Mouse (Mus musculus): ENCODE results near the gene Clk3. TPM values are rescaled to one million over a fixed set of nuclear protein-coding genes. Genes with fewer than 3 reads are reported as not detected.

Gene Clk3
- polyA plus RNA-seq, 1 experiment, result 224 TPM

DNA sequence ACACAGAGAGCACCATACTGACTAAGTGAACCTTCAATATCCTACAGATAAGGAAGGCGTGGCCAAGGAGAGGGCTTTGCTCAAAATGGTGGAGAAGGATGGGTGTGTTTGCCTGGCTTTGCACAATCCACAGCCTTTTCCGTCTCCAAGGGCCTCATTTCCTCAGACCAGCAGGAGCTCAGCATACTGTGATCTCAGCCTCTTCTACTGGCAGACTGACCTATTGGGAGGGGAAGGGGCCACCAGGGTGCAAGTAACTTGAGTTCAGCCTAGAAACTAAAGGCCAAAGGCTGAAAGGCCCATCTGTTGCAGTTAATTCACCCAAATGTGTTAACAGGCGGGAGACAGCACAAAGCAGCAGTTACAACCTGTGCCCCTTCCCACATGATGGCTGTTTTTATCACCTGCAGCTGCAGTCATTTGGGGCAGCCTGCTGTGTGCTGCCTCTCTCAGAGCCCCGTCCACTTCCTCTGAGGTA, 41.6 kb upstream of the Clk3 start:
- Histone ChIP-seq H3K4me1 (ENCODE audit: control insufficient read depth, insufficient read depth, low read length) (no peaks in the 10 kb centered on the region), H3K36me3 (ENCODE audit: control insufficient read depth, insufficient read depth, low read length) (no peaks in the 10 kb centered on the region; the same call in none of the 2 replicates), H3K27me3 (ENCODE audit: control insufficient read depth, insufficient read depth, low read length) (no peaks in the 10 kb centered on the region), H3K4me3 (ENCODE audit: control insufficient read depth, low read depth, low read length) (no peak overlapping the region), H3K27ac (ENCODE audit: control insufficient read depth, insufficient read depth, low read depth, low read length) (no peak overlapping the region)
- TF ChIP-seq POLR2A (IDR thresholded peaks at IDR 0.05; ENCODE audit: control insufficient read depth, low read depth, low read length) (no peak), CTCF (IDR thresholded peaks at IDR 0.05; ENCODE audit: control insufficient read depth, insufficient read depth, insufficient replicate concordance, low read depth, low read length) (no peak)

DNA sequence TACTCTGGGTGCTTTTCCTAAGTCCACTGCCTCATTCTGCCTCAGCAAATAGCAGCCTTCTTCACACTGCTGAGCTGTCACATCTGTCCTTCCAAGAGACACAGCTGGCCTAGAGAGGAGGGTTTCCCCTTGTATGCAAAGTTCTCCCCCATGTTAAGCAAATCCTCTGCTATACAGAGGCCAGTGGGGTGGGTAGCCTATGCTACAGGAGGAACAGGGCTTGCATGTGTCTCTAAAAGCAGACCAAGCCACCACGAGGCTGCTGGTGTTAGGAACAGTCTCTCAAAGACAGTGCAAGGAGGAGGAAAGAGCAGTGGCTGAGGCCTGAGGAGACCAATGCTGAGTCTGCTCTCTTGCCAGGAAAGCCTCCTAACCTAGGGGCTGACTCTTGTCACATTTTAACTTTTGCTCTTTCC, 40.4 kb upstream of the Clk3 start:
- TF ChIP-seq CTCF (IDR thresholded peaks at IDR 0.05; ENCODE audit: control insufficient read depth, insufficient read depth, insufficient replicate concordance, low read depth, low read length) (no peak), POLR2A (IDR thresholded peaks at IDR 0.05; ENCODE audit: control insufficient read depth, low read depth, low read length) (no peak)
- no peaks in the 10 kb centered on the region; the same call in none of the 2 replicates for H3K36me3 ChIP-seq (ENCODE audit: control insufficient read depth, insufficient read depth, low read length)
- no peaks in the 10 kb centered on the region for H3K27me3 ChIP-seq (ENCODE audit: control insufficient read depth, insufficient read depth, low read length)
- no peaks in the 10 kb centered on the region for H3K4me1 ChIP-seq (ENCODE audit: control insufficient read depth, insufficient read depth, low read length)
- H3K27ac ChIP-seq (ENCODE audit: control insufficient read depth, insufficient read depth, low read depth, low read length), result no peak overlapping the region
- H3K4me3 ChIP-seq (ENCODE audit: control insufficient read depth, low read depth, low read length), result no peak overlapping the region

DNA sequence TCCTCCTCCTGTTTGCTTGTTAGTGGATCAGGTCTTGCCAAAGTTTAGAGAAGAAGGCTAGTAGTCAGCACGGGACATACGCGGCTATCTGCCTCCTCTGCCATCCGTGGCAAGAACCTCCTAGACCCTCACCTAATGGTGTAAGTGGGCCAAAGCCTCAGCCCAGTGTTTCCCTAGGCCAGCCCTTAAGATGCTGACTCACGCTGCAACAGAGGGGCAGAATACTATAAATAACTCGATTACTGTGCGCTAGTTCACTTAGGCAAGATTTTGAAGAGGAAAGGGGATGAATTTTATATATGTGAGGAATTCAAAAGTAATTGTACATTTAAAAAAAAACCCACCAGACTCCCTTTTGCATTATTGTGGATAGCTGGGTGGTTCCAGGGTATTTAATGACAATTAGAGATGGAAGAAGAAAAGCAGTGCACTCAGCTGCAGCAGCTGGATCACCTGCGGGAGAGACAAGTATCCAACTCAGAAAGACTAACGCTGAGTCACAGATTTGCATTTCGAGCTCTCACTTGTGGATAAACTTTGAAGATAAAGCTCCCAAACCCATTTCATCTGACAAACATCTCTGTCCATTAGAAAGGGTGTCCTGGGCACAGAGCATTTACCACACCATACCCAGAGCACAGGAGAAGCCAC, 39.6 kb upstream of the Clk3 start:
- Histone ChIP-seq H3K4me1 (ENCODE audit: control insufficient read depth, insufficient read depth, low read length) (no peaks in the 10 kb centered on the region), H3K36me3 (ENCODE audit: control insufficient read depth, insufficient read depth, low read length) (no peaks in the 10 kb centered on the region; the same call in none of the 2 replicates), H3K27me3 (ENCODE audit: control insufficient read depth, insufficient read depth, low read length) (no peaks in the 10 kb centered on the region), H3K27ac (ENCODE audit: control insufficient read depth, insufficient read depth, low read depth, low read length) (no peak overlapping the region), H3K4me3 (ENCODE audit: control insufficient read depth, low read depth, low read length) (no peak overlapping the region)
- TF ChIP-seq CTCF (IDR thresholded peaks at IDR 0.05; ENCODE audit: control insufficient read depth, insufficient read depth, insufficient replicate concordance, low read depth, low read length) (no peak), POLR2A (IDR thresholded peaks at IDR 0.05; ENCODE audit: control insufficient read depth, low read depth, low read length) (no peak)

DNA sequence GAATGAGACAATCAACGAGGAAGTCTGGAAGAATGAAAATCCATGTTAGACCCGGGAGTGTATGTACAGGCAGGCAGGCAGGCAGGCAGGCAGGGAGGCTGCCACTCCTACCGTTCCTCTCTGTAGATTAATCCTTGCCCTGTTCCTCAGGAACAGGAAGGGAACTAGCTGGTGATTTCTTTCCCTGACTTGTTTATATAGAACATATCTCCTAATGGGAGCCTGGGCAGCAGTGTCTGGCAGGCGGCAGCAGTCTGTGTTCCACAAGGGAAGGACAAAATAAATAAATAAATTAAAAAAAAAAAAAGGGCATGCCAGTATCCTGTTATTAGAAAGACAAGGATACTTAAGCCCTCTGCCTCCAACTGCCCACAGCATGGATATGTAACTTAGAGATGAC, 38.2 kb upstream of the Clk3 start:
- Histone ChIP-seq H3K4me3 (ENCODE audit: control insufficient read depth, low read depth, low read length) (no peak overlapping the region), H3K36me3 (ENCODE audit: control insufficient read depth, insufficient read depth, low read length) (no peaks in the 10 kb centered on the region; the same call in 1 of the 2 replicates), H3K27ac (ENCODE audit: control insufficient read depth, insufficient read depth, low read depth, low read length) (no peak overlapping the region), H3K4me1 (ENCODE audit: control insufficient read depth, insufficient read depth, low read length) (no peaks in the 10 kb centered on the region), H3K27me3 (ENCODE audit: control insufficient read depth, insufficient read depth, low read length) (no peaks in the 10 kb centered on the region)
- TF ChIP-seq CTCF (IDR thresholded peaks at IDR 0.05; ENCODE audit: control insufficient read depth, insufficient read depth, insufficient replicate concordance, low read depth, low read length) (no peak), POLR2A (IDR thresholded peaks at IDR 0.05; ENCODE audit: control insufficient read depth, low read depth, low read length) (no peak)

DNA sequence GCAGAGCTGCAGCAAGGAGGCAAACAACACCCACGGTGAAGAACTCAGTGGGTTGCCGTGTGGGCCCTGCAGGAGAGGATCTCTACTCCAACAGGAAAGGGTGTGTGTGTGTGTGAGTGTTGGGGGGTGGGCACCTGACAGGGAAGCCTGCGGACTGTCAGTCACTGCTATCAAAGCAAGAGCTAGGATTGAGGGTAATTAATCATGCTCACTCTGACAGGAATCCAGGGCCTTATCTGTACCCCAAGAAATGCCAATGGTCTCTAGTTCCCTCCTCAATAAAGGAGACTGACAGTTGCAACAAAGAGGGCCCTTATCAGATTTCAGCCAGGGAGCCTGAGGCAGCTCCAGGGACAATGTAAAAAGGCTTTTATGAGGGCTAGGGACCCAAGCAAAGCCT, 37.4 kb upstream of the Clk3 start:
- no peak for TF ChIP-seq CTCF (IDR thresholded peaks at IDR 0.05; ENCODE audit: control insufficient read depth, insufficient read depth, insufficient replicate concordance, low read depth, low read length)
- TF ChIP-seq POLR2A (IDR thresholded peaks at IDR 0.05; ENCODE audit: control insufficient read depth, low read depth, low read length), result no peak
- H3K27ac ChIP-seq (ENCODE audit: control insufficient read depth, insufficient read depth, low read depth, low read length), result no peak overlapping the region
- H3K4me1 ChIP-seq (ENCODE audit: control insufficient read depth, insufficient read depth, low read length), result no peaks in the 10 kb centered on the region
- H3K27me3 ChIP-seq (ENCODE audit: control insufficient read depth, insufficient read depth, low read length), result no peaks in the 10 kb centered on the region
- H3K4me3 ChIP-seq (ENCODE audit: control insufficient read depth, low read depth, low read length), result no peak overlapping the region
- H3K36me3 ChIP-seq (ENCODE audit: control insufficient read depth, insufficient read depth, low read length), result no peaks in the 10 kb centered on the region; the same call in 1 of the 2 replicates

DNA sequence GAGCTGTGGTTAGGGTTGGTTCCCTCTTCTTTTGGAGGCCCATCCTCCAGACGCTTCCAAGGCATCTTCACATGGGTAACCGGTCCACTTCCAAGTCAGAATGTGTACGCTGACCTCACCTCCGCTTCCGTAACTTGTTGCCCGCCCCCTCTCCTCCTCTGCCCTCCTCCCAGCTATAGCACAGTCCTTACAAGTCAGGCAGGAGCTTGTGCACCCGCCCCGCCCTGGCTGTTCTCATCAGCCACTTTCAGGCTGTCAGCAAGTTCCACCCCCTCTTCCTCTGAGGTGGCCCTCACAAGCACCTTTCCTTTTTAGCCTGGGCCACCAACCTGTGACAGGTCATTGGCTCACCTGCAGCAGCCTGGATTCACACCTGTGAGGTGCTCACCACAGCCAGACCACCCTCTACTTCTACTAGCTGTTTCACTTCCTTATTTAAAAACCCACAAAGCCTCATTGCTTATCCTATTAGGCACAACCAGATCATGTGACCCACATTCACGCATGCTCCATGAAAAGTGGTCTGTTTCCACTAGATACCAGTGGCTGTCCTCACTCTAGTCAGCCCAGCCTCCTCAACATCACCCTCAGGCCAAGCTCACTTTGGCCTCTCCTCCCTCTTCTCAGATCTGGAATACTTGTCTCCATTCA, 34.8 kb upstream of the Clk3 start:
- TF ChIP-seq CTCF (IDR thresholded peaks at IDR 0.05; ENCODE audit: control insufficient read depth, insufficient read depth, insufficient replicate concordance, low read depth, low read length), result no peak
- TF ChIP-seq POLR2A (IDR thresholded peaks at IDR 0.05; ENCODE audit: control insufficient read depth, low read depth, low read length), result no peak
- Histone ChIP-seq H3K4me3 (ENCODE audit: control insufficient read depth, low read depth, low read length) (no peak overlapping the region), H3K4me1 (ENCODE audit: control insufficient read depth, insufficient read depth, low read length) (no peaks in the 10 kb centered on the region), H3K36me3 (ENCODE audit: control insufficient read depth, insufficient read depth, low read length) (peaks cover 7% of the 10 kb centered on the region), H3K27me3 (ENCODE audit: control insufficient read depth, insufficient read depth, low read length) (no peaks in the 10 kb centered on the region), H3K27ac (ENCODE audit: control insufficient read depth, insufficient read depth, low read depth, low read length) (no peak overlapping the region)

DNA sequence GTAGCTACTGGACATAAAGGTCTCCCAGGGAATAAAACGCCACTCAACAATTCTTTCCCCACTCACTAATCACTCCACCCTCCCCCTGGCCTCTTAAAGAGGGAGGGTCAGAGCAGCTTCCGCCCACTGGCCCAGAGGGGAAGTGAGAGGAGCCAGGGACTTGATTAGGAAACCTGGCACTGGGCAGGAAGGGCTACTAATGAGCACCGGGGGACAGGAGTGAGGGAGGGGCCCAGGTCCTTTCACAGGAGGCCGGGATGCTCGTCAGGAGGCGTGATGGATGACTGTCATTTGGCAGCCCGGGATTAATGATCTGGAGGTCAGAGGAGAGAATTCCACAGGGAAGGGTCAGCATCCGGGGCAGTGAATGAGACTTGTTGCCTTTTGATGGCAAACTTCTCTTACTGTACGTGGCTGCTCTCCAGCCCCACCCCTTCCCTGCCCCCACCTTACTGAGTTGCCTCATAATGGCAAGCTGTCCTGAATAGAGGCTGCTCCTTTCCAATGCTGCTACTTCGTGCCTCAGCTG, 33.1 kb upstream of the Clk3 start:
- no peaks in the 10 kb centered on the region for H3K27me3 ChIP-seq (ENCODE audit: control insufficient read depth, insufficient read depth, low read length)
- peaks cover 8% of the 10 kb centered on the region for H3K36me3 ChIP-seq (ENCODE audit: control insufficient read depth, insufficient read depth, low read length)
- H3K4me1 ChIP-seq (ENCODE audit: control insufficient read depth, insufficient read depth, low read length), result no peaks in the 10 kb centered on the region
- peak overlapping the region; percentile 38 for H3K4me3 ChIP-seq (ENCODE audit: control insufficient read depth, low read depth, low read length)
- no peak overlapping the region for H3K27ac ChIP-seq (ENCODE audit: control insufficient read depth, insufficient read depth, low read depth, low read length)
- no peak for TF ChIP-seq CTCF (IDR thresholded peaks at IDR 0.05; ENCODE audit: control insufficient read depth, insufficient read depth, insufficient replicate concordance, low read depth, low read length)
- TF ChIP-seq POLR2A (IDR thresholded peaks at IDR 0.05; ENCODE audit: control insufficient read depth, low read depth, low read length), result peak; percentile 34; the same call in 1 of the 2 replicates
